Mouse (Mus musculus) layer of hippocampus, adult 2 months (tissue): ENCODE measurements at regions not wholly inside any gene's neighbourhood (a gene's known extent, or its start where the extent isn't known, plus 50 kb on each side); places are given as distances from the start of the nearest gene placed in this dataset.

Source experiments
- DNase-seq, 2 experiments: peaks; one replicate each; pipeline ENCODE4 v3.0.0; 2022; ENCODE audit warnings: low spot score in 2 of 2
- H3K27ac ChIP-seq: fragments of 200-600 bp; 2 replicates; pipeline ENCODE4 v1.8.1; 2022
- H3K4me3 ChIP-seq: fragments of 200-600 bp; 2 replicates; pipeline ENCODE4 v1.8.1; 2022; ENCODE audit warnings: mild to moderate bottlenecking
- CTCF ChIP-seq: fragments of 200-600 bp; conservative IDR thresholded peaks from 2 replicates; pipeline ENCODE4 v1.8.1; 2022; ENCODE audit warnings: antibody characterized with exemption, mild to moderate bottlenecking, moderate library complexity

DNA sequence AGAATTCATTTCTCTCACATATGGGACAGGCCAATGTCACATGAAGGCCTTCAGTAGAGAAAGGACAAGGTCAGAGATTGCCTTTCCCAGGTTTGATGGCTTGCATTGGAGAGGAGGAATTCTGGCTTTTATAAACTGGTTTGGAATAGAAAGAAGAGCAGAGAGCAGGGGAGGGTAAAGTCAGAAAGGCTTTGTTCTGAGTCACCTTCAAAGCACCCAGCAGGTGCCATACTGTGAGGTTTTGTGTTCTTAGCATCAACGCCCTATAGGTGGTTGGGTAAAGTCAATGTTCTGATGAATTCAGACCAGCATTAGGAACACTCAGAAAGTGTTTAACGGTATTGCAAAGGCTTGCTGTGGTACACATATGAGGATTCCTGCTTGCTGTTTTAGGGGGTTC lies 244.5 kb downstream of the Dact1 start:
- no peak overlapping the region for H3K4me3 ChIP-seq
- no peak for DNase-seq
- TF ChIP-seq CTCF: no peak
- H3K27ac ChIP-seq: no peak overlapping the region

- no peak overlapping the region for H3K27ac ChIP-seq
- no peak for TF ChIP-seq CTCF
- DNase-seq: no peak
- no peak overlapping the region for H3K4me3 ChIP-seq
Observed at GRCm38 (mm10) chr12:71561259-71561658, 251.6 kb downstream of the Dact1 start.

GRCm38 (mm10) chr12:71561918-71562572 lies 252.4 kb downstream of the Dact1 start:
- Histone ChIP-seq H3K4me3 (no peak overlapping the region), H3K27ac (no peak overlapping the region)
- no peak for TF ChIP-seq CTCF
- no peak for DNase-seq

DNA sequence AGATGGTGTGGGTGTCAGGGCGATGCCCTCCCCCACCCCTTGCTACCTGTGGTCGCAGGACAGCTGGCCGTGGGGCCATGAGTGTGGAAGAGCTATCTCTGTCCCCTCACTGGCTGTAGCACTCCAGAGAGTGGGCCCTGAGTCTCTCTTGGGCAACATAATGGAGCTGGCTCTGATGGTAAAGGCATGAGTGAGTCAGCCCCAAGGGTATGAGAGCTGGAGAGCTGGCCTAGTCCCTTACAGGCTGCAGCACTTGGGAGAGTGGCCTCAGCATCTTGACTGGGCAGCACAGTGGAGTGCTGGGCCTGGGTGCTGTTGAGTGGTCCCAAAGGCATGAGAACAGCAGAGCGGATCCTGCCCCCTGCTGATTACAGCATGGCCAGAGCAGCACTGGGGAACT lies 253.5 kb downstream of the Dact1 start:
- no peak overlapping the region for H3K27ac ChIP-seq
- 0 out of 2 replicates have a peak, but pooled peaks have one; percentile 8 for TF ChIP-seq CTCF
- no peak for DNase-seq

GRCm38 (mm10) chr12:71566371-71566770 lies 256.7 kb downstream of the Dact1 start:
- TF ChIP-seq CTCF: no peak
- no peak overlapping the region for H3K27ac ChIP-seq
- DNase-seq: no peak

More for the DNA sequence above, 253.5 kb downstream of the Dact1 start:
- no peak overlapping the region for H3K4me3 ChIP-seq

DNA sequence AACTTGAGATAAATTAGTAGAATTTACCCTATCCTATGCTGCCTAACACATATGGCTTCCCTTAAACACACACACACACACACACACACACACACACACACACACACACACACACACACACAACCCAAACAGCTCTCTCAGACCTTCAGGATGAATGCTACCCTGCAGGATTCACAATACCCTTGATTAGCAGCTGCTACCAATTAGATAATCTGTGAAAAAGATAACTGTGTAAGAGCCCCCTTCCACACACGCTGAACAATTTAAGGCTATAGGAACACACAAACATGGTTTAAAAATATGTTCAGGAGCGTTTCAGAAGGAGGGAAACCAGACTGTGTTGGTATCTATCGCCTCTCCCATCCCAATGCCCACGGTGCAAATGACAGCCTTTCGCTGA lies 258.6 kb downstream of the Dact1 start:
- no peak for TF ChIP-seq CTCF
- no peak overlapping the region for H3K4me3 ChIP-seq
- DNase-seq: no peak
- no peak overlapping the region; the same call in 1 of the 2 replicates for H3K27ac ChIP-seq

More at GRCm38 (mm10) chr12:71566371-71566770, 256.7 kb downstream of the Dact1 start:
- H3K4me3 ChIP-seq: no peak overlapping the region

DNA sequence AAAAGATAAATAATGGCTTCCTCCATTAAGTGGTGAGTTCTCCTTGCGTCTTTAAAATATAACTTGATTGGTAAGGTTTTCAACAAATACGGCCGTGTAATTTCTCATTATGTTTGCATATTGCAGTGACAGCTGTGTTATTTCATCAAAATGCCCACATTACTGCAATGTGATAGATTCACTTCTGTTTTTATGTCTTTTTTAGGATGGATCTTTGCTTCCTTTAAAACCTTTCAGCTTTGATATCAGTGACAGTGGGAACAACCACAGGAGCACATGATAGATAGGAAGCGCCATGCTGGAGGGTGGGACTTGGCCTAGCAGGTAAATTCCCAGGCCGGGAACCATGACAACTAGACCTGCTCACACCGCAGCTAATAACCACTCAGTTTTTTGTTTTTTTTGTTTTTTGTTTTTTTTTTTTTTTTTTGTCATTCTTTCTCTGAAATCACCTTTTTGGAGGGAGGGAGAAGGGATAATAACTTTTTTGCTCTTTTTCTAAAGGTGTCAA lies 259.3 kb downstream of the Dact1 start:
- H3K4me3 ChIP-seq: no peak overlapping the region
- no peak for TF ChIP-seq CTCF
- DNase-seq: no peak
- H3K27ac ChIP-seq: peak overlapping the region; percentile 4; the same call in 1 of the 2 replicates

- Histone ChIP-seq H3K4me3 (no peak overlapping the region), H3K27ac (0 out of 2 replicates have a peak overlapping the region, but pooled peaks have one; percentile 1)
- no peak for DNase-seq
- peak; percentile 53 for TF ChIP-seq CTCF
Observed at GRCm38 (mm10) chr12:71569662-71570061, 260.0 kb downstream of the Dact1 start.

- no peak overlapping the region for H3K4me3 ChIP-seq
- TF ChIP-seq CTCF: no peak
- no peak for DNase-seq
- H3K27ac ChIP-seq: 0 out of 2 replicates have a peak overlapping the region, but pooled peaks have one; percentile 1
Observed at GRCm38 (mm10) chr12:71570116-71570515, 260.4 kb downstream of the Dact1 start.

DNA sequence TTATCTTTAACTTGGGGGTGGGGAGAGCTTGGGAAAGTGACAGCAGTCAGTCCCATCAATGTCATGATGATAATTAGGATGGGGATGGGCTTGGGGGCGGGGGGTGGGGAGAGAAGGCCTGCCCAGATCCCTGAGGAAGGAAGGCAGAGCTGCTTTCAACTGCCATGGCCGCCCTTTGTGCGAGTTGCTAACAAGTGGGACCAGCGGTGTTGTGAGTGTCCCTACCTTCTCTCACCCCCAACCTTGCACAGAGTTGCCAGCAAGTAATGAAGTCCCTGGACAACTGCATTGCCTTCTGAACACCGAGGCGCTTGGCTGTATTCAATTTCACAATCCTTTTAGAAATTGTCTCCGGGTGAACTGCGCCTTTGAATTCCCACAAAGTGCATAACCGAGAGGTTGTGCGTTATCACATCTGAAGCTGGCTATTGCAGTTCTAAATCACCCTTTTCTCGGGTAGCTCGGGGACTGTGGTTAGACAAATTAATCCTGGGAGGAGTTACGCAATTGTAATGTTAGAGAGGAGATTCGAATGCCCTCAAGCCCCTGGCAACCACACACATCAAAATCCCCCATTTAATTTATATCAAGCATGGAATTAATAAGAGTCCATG lies 257.9 kb upstream of the Daam1 start:
- Histone ChIP-seq H3K27ac (no peak overlapping the region), H3K4me3 (no peak overlapping the region)
- TF ChIP-seq CTCF: no peak
- DNase-seq: no peak

DNA sequence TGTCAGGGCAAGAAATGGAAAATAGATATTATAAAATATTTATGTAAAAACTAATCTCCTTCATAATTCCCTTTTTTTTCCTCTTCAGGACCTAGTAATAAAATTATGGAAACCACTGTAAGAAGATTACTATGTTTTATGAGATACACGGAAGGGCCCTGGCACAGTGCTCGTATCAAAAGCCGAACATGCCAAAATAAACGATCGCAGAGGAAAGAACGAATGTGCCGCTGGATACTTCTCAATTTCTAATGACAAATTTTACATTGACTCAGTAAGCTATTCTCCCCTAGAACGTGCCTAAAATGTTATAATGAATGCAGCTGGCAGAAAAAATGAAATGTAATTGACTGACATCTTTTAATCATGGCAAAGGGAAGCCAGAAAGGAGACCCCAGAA lies 257.4 kb upstream of the Daam1 start:
- no peak overlapping the region for H3K27ac ChIP-seq
- no peak for DNase-seq
- TF ChIP-seq CTCF: no peak
- no peak overlapping the region for H3K4me3 ChIP-seq

DNA sequence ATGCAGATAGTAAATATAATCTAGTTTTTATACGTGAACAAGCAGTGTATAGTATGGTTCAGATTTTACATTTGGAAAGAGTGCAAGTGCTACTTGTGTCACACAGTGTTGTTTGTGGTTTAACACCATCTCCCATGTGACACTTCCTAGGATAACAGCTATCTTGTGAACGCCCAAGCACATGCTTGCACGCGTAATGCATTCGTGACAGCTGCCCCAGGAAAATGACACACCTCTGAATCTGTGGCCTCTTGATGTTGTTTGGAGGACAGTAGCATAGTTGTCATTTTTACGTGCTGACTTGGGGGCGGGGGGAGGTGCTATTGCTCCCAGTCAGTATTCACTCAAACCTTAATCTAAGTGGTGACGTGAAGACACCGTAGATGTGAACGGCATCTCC lies 256.2 kb upstream of the Daam1 start:
- Histone ChIP-seq H3K27ac (no peak overlapping the region), H3K4me3 (no peak overlapping the region)
- no peak for TF ChIP-seq CTCF
- DNase-seq: no peak

- Histone ChIP-seq H3K4me3 (peak overlapping the region; percentile 30; the same call in 1 of the 2 replicates), H3K27ac (no peak overlapping the region)
- DNase-seq: no peak
- peak; percentile 64 for TF ChIP-seq CTCF
Observed at GRCm38 (mm10) chr12:71577349-71577748, 253.5 kb upstream of the Daam1 start.

- no peak for TF ChIP-seq CTCF
- no peak for DNase-seq
- Histone ChIP-seq H3K4me3 (no peak overlapping the region), H3K27ac (no peak overlapping the region)
Observed at GRCm38 (mm10) chr12:71578006-71578405, 252.9 kb upstream of the Daam1 start.
